Mouse (Mus musculus) heart, postnatal 0 days (tissue): ENCODE measurements around the gene Rpl37a.

ENCODE experiments used
- CTCF ChIP-seq: IDR thresholded peaks from 2 replicates; pipeline ENCODE4 v1.5.1; 2016; ENCODE audit warnings: antibody characterized with exemption, control low read depth, low read depth
- EP300 ChIP-seq: IDR thresholded peaks from 2 replicates; pipeline ENCODE4 v1.6.1; 2016; ENCODE audit warnings: antibody characterized with exemption, low read depth

GRCm38 (mm10) chr1:72710753-72711653, at the start of gene Rpl37a:
- TF ChIP-seq CTCF, result no peak
- TF ChIP-seq EP300, result no peak
